Mouse (Mus musculus) heart, adult 2 months (tissue): ENCODE data around the gene Prune1. TPM values are rescaled to one million over a fixed set of nuclear protein-coding genes. Genes with fewer than 3 reads are reported as not detected.

Source experiments
- DNase-seq, 2 experiments: peaks; one replicate each; pipeline ENCODE4 v3.0.0; 2021
- H3K27ac ChIP-seq: fragments of 200-600 bp; 2 replicates; pipeline ENCODE4 v1.8.1; 2022
- H3K27me3 ChIP-seq: fragments of 200-500 bp; 2 replicates; pipeline ENCODE4 v1.6.1; 2012; ENCODE audit warnings: mild to moderate bottlenecking, low read length, inconsistent platforms, mixed read lengths; ENCODE audit not compliant: control insufficient read depth, insufficient read depth
- H3K36me3 ChIP-seq: fragments of 200-500 bp; 2 replicates; pipeline ENCODE4 v1.6.1; 2012; ENCODE audit warnings: low read length, inconsistent platforms; ENCODE audit not compliant: control insufficient read depth, insufficient read depth
- H3K4me1 ChIP-seq: fragments of 200-500 bp; 2 replicates; pipeline ENCODE4 v1.6.1; 2011; ENCODE audit warnings: low read length; ENCODE audit not compliant: control insufficient read depth, insufficient read depth
- H3K4me3 ChIP-seq: fragments of 200-600 bp; 2 replicates; pipeline ENCODE4 v1.8.1; 2022
- H3K79me2 ChIP-seq: fragments of 200-500 bp; replicated peaks from 2 replicates; pipeline ENCODE4 v1.6.1; 2012; ENCODE audit warnings: mild to moderate bottlenecking, inconsistent platforms, low read length, moderate library complexity, mixed read lengths; ENCODE audit not compliant: control insufficient read depth, insufficient read depth
- H3K9ac ChIP-seq: fragments of 200-500 bp; 2 replicates; pipeline ENCODE4 v1.6.1; 2012; ENCODE audit warnings: low read depth, mild to moderate bottlenecking, control low read depth, inconsistent platforms, low read length, mixed read lengths
- CTCF ChIP-seq: fragments of 200-600 bp; IDR thresholded peaks from 2 replicates; pipeline ENCODE4 v1.8.1; 2022; ENCODE audit warnings: antibody characterized with exemption, mild to moderate bottlenecking, moderate library complexity
- EP300 ChIP-seq: fragments of 200-500 bp; IDR thresholded peaks from 2 replicates; pipeline ENCODE4 v1.6.1; 2011; ENCODE audit warnings: low read depth, low read length, control low read depth; ENCODE audit not compliant: insufficient read depth
- POLR2A ChIP-seq: fragments of 200-500 bp; IDR thresholded peaks from 2 replicates; pipeline ENCODE4 v1.6.1; 2011; ENCODE audit warnings: mild to moderate bottlenecking, low read depth, low read length, control low read depth; ENCODE audit not compliant: insufficient read depth
- WGBS: fragments of 180-500 bp; shearing (Covaris S2); methylation state at CpG from one replicate; pipeline ENCODE4 v1.1.7; 2018; 5-methylcytosine and 5-hydroxymethylcytosine counted together
- intact Hi-C: fragments of 180-260 bp; cut with DNase I; formaldehyde crosslinking; loops from one replicate; pipeline ENCODE4 v1.15.1; 2025
- polyA plus RNA-seq: library from polyadenylated mRNA; depleted of rRNA; stranded (reverse); fragments of >200 nt; gene quantifications from 2 replicates; pipeline ENCODE4 v1.2.3, GENCODE M21; 2012
- total RNA-seq, 2 experiments: library from RNA; stranded (reverse); gene quantifications; 2 replicates each; pipeline ENCODE4 v1.2.3; 2021

The Prune1 gene
- total and polyA plus RNA-seq, 3 experiments = 23.4 to 28.4 (median 26.1) TPM

DNA sequence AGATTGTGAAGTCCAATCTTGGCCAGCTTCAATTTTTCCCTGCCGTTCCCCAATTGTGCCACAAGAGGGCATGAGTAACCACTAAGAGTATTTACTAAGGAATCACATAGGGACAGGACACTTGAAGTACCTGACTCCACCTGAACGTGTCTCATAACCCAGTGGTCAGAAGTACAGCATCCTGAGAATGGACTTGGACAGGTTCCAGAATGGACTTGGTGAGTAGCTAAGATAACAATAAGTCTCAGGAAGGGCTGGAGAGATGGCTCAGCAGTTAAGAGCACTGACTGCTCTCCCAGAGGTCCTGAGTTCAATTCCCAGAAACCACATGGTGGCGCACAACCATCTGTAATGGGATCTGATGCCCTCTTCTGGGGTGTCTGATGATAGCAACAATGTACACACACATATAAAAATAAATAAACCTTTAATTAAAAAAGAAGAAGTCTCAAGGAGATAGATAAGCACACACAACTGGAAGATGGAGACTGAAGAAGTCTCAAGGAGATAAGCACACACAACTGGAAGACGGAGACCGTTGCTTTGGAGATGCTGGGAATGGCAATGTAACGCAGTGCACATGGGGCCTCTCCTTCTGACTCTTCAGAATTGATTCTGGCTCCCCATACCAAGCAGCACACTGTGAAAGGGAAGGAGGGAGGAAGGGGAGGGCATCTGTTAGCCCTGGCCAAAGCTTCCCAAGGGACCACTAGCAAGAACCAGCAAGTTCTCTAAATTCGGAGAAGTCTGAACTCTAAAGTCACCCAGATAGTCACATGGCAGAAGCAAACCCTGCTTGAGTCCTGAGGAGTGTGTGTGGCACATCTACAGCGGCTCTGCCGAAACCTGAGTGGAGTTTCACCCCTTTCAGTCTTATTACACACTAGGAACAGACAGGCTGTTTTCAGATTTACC, 29.3 kb upstream of the Prune1 start:
- intact Hi-C loops = loop anchor here (5.0 kb wide), 1 partner anchor 81 kb away; no protein-coding TSS in a partner anchor
- Histone ChIP-seq H3K4me3 (no peak overlapping the region), H3K9ac (no peak overlapping the region), H3K36me3 (peaks cover 1% of the 10 kb centered on the region; the same call in 1 of the 2 replicates), H3K27me3 (no peaks in the 10 kb centered on the region), H3K27ac (no peak overlapping the region), H3K79me2 (no peaks in the 10 kb centered on the region), H3K4me1 (no peaks in the 10 kb centered on the region; the same call in 1 of the 2 replicates)
- DNase-seq = peak; percentile 67 to 70
- no peak for TF ChIP-seq EP300
- TF ChIP-seq CTCF = peak; percentile 84
- WGBS = 54% methylated on average over 9 of the region's 9 CpGs

- Histone ChIP-seq H3K9ac (no peak overlapping the region), H3K36me3 (no peaks in the 10 kb centered on the region), H3K79me2 (no peaks in the 10 kb centered on the region), H3K4me3 (no peak overlapping the region), H3K4me1 (no peaks in the 10 kb centered on the region; the same call in 1 of the 2 replicates), H3K27me3 (no peaks in the 10 kb centered on the region), H3K27ac (no peak overlapping the region)
- WGBS = 51% methylated on average over 3 of the region's 3 CpGs
- no peak for DNase-seq
- intact Hi-C loops = loop anchor here (5.0 kb wide), 1 partner anchor 82 kb away; no protein-coding TSS in a partner anchor
- TF ChIP-seq POLR2A (no peak), CTCF (no peak), EP300 (no peak)
These were observed 28.6 kb upstream of the Prune1 start for GRCm38 (mm10) chr3:95310496-95310895.

GRCm38 (mm10) chr3:95307100-95307499, 25.2 kb upstream of the Prune1 start, which contains the start of gene Anxa9:
Anxa9 (minus strand) TSS chr3:95307176.
- intact Hi-C loops = no loop called here
- Histone ChIP-seq H3K27me3 (no peaks in the 10 kb centered on the region), H3K4me3 (no peak within 1 kb of the TSS), H3K79me2 (no peaks in the 10 kb centered on the region), H3K4me1 (no peaks in the 10 kb centered on the region), H3K9ac (no peak within 1 kb of the TSS), H3K36me3 (no peaks in the 10 kb centered on the region), H3K27ac (no peak within 1 kb of the TSS)
- 59% methylated on average over 7 of the region's 7 CpGs for WGBS
- peak in 1 of 2 experiments; percentile 24 for DNase-seq
- TF ChIP-seq POLR2A = no peak
- TF ChIP-seq CTCF = no peak
- no peak for TF ChIP-seq EP300

DNA sequence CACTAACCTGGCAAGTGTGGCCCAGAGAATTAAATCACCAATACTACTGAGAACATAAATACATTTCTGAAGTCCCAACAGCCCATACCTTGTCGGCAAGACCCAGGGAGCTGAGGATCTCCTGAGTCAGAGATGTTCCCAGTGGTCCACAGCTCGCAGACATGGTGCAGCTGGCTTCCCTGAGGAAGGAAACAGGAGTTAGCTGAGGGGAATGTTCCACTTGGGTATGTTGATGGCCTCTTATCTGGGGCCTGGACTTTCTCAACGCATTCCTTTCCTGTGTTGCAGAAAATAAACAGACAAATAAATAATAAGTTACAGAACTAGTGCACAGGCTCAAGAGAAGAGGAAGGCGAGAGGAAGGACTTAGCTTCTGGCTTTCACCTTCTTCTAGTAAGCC, 24.4 kb upstream of the Prune1 start:
- Histone ChIP-seq H3K9ac (no peak overlapping the region), H3K36me3 (no peaks in the 10 kb centered on the region), H3K27me3 (no peaks in the 10 kb centered on the region), H3K79me2 (no peaks in the 10 kb centered on the region), H3K27ac (no peak overlapping the region), H3K4me3 (no peak overlapping the region), H3K4me1 (no peaks in the 10 kb centered on the region)
- no peak for DNase-seq
- intact Hi-C loops = no loop called here
- TF ChIP-seq EP300 = no peak
- TF ChIP-seq POLR2A = no peak
- 21% methylated on average over 4 of the region's 4 CpGs for WGBS

DNA sequence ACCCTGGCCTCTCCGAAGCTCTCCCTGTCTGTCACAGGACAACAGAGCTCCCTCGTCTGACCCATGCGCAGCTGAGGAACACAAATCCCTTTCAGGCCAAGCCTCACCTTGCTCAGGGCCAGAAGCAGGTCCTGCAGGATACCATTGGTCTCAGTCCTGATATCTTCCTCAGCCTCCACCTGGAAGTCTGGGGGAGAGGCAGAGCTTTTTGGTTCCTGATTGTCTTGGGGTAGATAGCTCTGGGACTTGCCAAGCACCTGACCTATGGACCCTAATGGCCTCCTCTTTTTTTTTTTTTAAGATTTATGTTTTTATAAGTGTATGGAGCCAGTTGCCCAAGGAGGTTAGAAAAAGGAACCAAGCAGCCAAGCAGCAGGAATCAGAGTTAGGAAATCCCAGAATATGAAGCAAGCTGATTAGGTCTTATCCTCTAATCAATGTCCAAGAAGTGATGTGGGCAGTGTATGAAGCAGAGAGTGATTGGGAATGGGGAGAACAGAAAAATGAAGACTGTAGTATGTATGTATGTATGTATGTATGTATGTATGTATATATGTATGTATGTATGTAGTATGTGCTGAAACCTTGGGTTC, 19.4 kb upstream of the Prune1 start:
- Histone ChIP-seq H3K27ac (no peak overlapping the region), H3K36me3 (no peaks in the 10 kb centered on the region), H3K79me2 (no peaks in the 10 kb centered on the region), H3K27me3 (no peaks in the 10 kb centered on the region), H3K4me1 (no peaks in the 10 kb centered on the region), H3K4me3 (no peak overlapping the region), H3K9ac (no peak overlapping the region)
- 87% methylated on average over 3 of the region's 3 CpGs for WGBS
- DNase-seq = no peak
- intact Hi-C loops = no loop called here
- TF ChIP-seq EP300 (no peak), CTCF (no peak), POLR2A (no peak)

DNA sequence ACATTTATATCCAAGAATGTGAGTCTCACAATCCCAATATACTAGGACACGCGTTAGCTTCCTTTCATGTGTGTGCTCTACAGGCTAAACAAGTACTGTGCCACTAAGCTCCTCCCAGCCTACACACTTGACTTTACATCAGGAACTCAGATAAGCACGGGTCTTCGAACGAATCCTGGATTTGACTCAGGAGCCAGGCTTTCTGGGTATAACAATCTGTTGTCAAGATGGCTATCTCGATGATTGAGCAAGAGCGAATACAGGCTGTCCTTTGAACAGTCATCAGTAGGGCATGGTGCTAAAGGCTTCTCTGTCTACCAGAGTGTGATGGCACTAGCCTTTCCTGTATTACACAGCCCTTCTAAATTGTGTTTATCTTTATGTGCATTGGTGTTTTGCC, 16.1 kb upstream of the Prune1 start:
- Histone ChIP-seq H3K9ac (no peak overlapping the region), H3K4me3 (no peak overlapping the region), H3K27me3 (no peaks in the 10 kb centered on the region), H3K27ac (no peak overlapping the region), H3K4me1 (peaks cover 1% of the 10 kb centered on the region; the same call in 1 of the 2 replicates), H3K36me3 (no peaks in the 10 kb centered on the region), H3K79me2 (no peaks in the 10 kb centered on the region)
- WGBS = 69% methylated on average over 7 of the region's 7 CpGs
- intact Hi-C loops = no loop called here
- DNase-seq = no peak
- TF ChIP-seq CTCF (no peak), POLR2A (no peak)
